Mouse (Mus musculus): ENCODE data around the gene Surf4.

Surf4 gene

DNA sequence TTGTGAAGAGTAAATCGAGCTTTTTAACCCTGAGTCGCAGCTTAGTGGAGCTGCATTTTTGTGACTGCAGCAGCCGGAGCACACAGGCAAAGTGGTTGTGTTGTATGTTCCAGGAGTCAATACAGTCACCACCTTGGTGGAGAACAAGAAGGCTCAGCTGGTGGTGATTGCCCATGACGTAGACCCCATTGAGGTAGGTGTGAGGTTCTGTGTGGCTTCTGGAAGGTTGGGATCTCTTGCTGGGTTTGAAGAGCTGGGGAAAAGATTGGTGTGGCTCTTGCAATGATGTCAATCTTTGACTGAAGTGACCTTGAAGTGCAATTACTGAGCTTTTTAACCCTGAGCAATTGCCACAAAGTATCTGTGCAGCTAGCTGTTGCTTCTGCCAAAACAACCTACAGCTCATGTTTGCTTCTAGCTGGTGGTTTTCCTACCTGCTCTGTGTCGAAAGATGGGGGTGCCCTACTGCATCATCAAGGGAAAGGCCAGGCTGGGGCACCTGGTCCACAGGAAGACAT, 21.4 kb downstream of the Surf4 start:
- ChIA-PET CTCF (no interaction called here), POLR2A (interaction anchor here (0.6 to 5.0 kb wide), 82 partner anchors 8 to 1215 kb away, joined by 3 to 136 read pairs (median 6); partner anchors contain the start of genes Surf6 (in 4 of the 4), Agpat2 (in 2 of the 4), Fam69b (in 1 of the 4) and Qsox2 (in 1 of the 4))

DNA sequence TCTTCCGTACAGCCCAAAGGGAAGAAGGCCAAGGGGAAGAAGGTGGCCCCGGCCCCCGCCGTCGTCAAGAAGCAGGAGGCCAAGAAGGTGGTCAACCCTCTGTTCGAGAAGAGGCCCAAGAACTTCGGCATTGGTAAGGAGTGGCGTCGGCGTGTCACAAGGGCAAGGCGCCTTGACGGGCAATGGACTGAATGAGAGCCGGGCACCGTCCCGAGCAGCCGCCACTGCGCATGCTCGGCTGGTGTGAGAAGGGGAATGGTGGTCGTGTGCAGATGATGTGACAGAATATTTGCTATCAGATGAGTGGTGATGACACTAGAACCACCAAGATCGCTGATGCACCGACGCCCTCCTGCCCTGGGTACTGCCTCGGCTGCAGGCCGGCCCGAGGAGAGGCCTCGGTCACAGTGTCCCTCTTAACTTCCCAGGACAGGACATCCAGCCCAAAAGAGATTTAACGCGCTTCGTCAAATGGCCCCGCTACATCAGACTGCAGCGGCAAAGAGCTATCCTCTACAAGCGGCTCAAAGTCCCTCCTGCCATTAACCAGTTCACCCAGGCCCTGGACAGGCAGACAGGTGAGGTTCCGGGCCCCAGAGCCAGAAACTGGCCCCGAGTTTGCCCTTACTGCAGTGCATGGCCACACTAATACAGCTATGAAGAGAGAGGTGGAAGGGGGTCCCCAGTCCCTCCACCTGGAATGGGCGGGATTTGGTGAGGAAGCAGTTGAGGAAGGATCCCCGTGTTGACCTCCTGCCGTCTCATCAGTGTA, 22.5 kb downstream of the Surf4 start:
- CTCF ChIA-PET = interaction anchor here in 1 of 4 experiments (1.0 kb wide), 1 partner anchor 8 kb away, joined by 4 read pairs; the partner anchor contains the start of gene Surf6
- POLR2A ChIA-PET = interaction anchor here (0.6 to 13.2 kb wide), 67 partner anchors 8 to 1551 kb away, joined by 3 to 251 read pairs (median 6); partner anchors contain the start of genes Surf6 (in 4 of the 4), Agpat2 (in 3 of the 4), Fam69b (in 1 of the 4) and Qsox2 (in 1 of the 4)

DNA sequence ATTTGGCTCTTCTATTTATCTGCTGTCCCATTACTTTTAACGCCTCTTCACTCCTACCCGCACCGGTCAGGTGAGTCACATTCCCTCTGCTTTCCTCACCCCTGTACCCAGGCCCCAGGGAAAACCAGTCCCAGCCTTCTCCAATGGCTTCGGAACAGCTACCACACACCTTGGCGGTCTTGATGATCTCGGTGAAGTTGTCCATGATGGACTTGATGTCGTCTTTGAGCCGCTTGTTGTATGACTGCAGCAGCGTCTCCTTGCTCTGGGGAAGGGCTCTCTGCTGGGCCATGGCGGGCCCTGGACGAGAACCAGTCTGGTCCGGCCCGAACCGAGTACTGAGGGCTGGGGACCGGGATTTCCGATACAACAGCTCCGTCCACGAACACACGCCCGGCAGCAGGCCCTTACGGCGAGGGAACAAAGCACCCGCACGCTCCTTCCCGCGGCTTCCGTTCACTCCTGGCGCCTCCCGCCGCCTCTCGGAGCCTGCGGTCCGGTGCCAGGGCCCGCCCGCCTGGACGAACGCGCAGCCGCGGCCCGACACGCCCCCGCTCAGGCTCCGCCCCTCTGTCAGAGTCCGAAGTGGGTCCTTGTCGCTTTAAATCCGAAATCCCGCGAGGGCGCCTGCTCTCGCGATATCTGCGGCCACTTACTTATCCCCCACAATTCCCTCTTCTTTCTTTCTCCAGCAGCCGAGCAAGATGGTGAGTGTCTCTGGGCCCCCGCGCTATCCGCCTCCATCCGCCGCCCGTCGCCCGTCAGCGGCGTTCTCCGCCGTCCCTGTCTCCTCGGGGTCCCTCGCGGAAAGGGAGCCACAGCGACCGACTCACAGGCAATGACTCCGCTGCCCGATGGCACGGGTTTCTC, 23.4 kb downstream of the Surf4 start, which contains the start of the genes Med22 and Rpl7a:
Gene Med22 (minus strand): TSS at position 554 of the 870 bp plus-strand sequence.
Gene Rpl7a (plus strand): TSS at position 641 of the 870 bp plus-strand sequence.
- POLR2A ChIA-PET = interaction anchor here (0.5 to 13.2 kb wide), 24 partner anchors 8 to 818 kb away, joined by 3 to 251 read pairs (median 4); partner anchors contain the start of genes Agpat2 (in 1 of the 4), Surf1 (in 1 of the 4), Surf2 (in 1 of the 4) and Surf4 (in 1 of the 4)
- CTCF ChIA-PET = interaction anchor here in 1 of 4 experiments (0.7 kb wide), 1 partner anchor 11 kb away, joined by 3 read pairs; no protein-coding TSS in a partner anchor

DNA sequence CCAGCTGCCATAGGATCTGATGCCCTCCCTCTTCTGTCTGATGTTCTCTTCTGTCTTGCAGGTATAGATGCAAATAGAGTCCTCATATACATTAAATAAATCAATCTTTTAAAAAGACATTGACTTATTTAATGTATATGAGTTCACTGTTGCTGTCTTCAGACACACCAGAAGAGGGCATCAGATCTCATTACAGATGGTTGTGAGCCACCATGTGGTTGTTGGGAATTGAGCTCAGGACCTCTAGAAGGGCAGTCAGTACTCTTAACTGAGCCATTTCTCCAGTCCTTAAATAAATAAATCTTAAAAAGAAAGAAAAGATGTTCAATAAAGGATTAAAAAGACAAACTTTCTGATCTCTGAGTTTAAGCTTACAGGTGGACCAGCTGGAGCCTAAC, 24.3 kb downstream of the Surf4 start:
- CTCF ChIA-PET = interaction anchor here in 1 of 4 experiments (0.7 kb wide), 1 partner anchor 12 kb away, joined by 3 read pairs; no protein-coding TSS in a partner anchor
- POLR2A ChIA-PET = interaction anchor here in 3 of 4 experiments (0.6 to 13.2 kb wide), 19 partner anchors 9 to 790 kb away, joined by 3 to 251 read pairs (median 4); partner anchors contain the start of genes Agpat2 (in 1 of the 3), Surf1 (in 1 of the 3), Surf2 (in 1 of the 3) and Surf4 (in 1 of the 3)

DNA sequence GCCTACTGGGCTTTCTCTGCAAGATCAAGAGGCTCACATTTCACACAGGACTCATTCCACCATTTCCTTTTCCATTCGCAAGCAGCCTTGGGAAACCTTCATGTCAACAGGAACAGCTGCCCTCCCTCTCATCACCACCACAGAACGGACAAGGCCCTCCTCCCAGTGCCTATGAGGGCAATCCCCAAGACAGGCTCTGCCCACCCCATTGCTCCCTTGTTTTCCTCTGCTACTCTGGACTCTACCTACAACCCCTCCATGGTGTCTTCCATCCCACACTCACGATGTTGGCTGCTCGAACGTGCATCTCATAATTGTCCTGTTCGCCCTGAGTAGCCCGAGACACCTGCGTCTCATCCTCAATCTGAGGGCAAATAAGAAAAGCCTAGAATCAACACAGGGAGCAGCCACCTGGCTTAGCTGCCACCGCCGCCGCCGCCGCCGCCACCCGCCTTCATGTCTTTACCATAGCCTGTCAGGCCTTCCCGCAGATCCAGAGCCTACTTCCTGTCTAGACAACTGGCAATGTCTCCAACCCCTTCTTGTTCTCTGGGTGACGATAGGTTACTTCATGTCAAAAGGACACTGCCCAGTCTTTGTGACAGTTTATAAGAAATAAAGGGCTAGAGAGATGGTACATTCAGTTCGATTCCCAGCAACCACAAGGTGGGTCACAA, 24.9 kb downstream of the Surf4 start:
- POLR2A ChIA-PET = interaction anchor here in 3 of 4 experiments (0.6 to 13.2 kb wide), 15 partner anchors 8 to 1168 kb away, joined by 3 to 251 read pairs (median 5); partner anchors contain the start of genes Agpat2 (in 1 of the 3), Surf1 (in 1 of the 3), Surf2 (in 1 of the 3) and Surf4 (in 1 of the 3)
- CTCF ChIA-PET = interaction anchor here in 2 of 4 experiments (1.3 to 1.6 kb wide), 2 partner anchors 8 to 16 kb away, joined by 3 to 6 read pairs; partner anchors contain the start of genes Surf1 (in 1 of the 2) and Surf2 (in 1 of the 2)

DNA sequence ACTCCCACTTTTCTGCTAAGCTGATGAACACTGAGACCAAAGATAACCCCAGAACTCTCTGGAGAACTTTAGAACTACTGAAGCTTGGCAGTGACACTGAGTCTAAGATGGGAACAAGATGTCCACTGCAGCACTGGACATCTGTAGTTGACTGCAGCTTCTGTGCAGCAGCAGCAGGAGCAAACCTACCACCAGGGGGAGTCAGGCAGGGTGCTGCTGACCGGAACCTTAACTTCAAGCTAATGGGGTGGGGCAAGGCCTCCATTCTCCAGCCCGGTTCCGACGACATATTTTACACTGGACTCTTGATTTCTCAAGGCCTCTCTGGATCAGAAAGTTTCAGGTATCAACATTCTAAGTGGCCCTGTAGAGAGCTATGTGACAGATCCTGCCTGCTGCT, 26.6 kb downstream of the Surf4 start:
- POLR2A ChIA-PET = interaction anchor here in 3 of 4 experiments (0.5 to 13.2 kb wide), 22 partner anchors 10 to 535 kb away, joined by 3 to 251 read pairs (median 3); partner anchors contain the start of genes Surf1 (in 2 of the 3), Surf2 (in 2 of the 3), Agpat2 (in 1 of the 3) and Brd3os (in 1 of the 3)
- CTCF ChIA-PET = interaction anchor here (0.6 to 2.0 kb wide), 32 partner anchors 9 to 573 kb away, joined by 3 to 11 read pairs (median 4); partner anchors contain the start of genes Surf1 (in 3 of the 4), Surf2 (in 3 of the 4), Agpat2 (in 2 of the 4) and Slc2a6 (in 1 of the 4)

DNA sequence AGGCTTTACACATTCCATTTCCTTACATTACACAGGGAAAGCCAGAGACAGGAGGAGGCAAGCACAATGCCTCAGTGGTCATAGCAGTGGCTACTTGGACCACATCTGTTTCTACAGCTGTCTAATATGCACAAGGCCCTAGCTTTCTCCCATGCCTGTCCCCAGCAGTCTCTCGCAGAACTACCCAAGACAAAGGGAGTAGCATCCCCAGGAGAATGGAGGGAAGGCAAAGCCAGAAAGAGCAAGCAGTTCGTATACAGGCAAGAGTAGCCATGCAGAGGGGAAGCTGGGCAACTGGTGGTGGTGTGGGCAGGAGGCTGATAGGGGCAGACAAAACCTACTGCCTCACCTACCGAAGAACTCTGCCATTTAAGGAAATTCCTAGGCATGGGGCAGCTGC, 27.3 kb downstream of the Surf4 start:
- CTCF ChIA-PET = interaction anchor here (0.6 to 2.0 kb wide), 20 partner anchors 10 to 405 kb away, joined by 3 to 11 read pairs (median 4); partner anchors contain the start of genes Agpat2 (in 2 of the 4), Surf1 (in 2 of the 4) and Surf2 (in 2 of the 4)
- POLR2A ChIA-PET = interaction anchor here in 3 of 4 experiments (0.9 to 13.2 kb wide), 12 partner anchors 11 to 302 kb away, joined by 3 to 251 read pairs (median 4); partner anchors contain the start of genes Surf1 (in 2 of the 3), Surf2 (in 2 of the 3) and Agpat2 (in 1 of the 3)

DNA sequence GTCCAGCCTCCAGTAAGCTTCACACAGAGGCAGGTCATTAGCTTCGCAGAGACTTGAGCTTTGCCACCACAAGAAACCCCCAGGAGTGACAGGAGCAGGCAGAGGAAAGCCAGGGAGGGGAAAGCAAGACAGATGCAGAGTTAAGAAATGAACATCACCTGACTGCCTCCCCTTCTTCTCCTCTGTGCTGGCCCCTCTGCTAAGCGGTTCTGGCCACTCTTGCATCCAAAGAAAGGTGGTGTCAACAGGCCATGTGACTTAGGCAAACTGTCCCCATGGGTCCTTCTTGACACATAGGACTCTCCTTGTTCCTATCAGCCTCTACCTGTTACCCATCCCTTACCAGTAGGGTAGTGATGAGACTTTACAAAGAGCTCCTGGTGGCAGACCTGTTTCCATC, 27.8 kb downstream of the Surf4 start:
- POLR2A ChIA-PET = interaction anchor here in 2 of 4 experiments (0.6 to 13.2 kb wide), 8 partner anchors 14 to 398 kb away, joined by 3 to 251 read pairs (median 3); partner anchors contain the start of genes Surf1 (in 1 of the 2) and Surf2 (in 1 of the 2)
- CTCF ChIA-PET = interaction anchor here (0.8 to 2.0 kb wide), 6 partner anchors 11 to 223 kb away, joined by 3 to 11 read pairs (median 4); partner anchors contain the start of genes Surf1 (in 2 of the 4) and Surf2 (in 2 of the 4)

DNA sequence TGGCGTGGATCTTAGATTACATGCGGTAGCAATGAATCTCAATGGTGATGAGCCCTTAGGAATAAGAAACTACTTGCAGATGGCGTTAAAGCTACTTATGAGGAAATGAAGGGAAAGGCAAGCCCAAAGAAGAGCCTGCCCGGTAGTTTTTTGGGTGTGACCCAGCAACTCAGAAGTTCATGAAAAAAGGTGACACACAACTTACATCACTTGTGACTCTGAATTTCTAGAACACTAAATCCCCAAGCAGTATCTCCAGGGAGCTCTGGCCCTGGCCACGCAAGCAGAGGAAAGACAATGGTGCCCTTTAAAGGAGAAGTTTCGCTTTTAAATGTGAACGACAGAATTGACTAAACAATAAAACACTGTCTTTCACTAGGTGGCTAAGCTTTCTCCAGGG, 30.4 kb downstream of the Surf4 start:
- POLR2A ChIA-PET = interaction anchor here (0.5 to 13.2 kb wide), 109 partner anchors 9 to 666 kb away, joined by 3 to 251 read pairs (median 4); partner anchors contain the start of genes Surf1 (in 3 of the 4), Surf2 (in 3 of the 4), Abo (in 2 of the 4) and Agpat2 (in 2 of the 4)
- CTCF ChIA-PET = interaction anchor here in 3 of 4 experiments (0.7 to 2.2 kb wide), 15 partner anchors 8 to 494 kb away, joined by 3 to 11 read pairs (median 4); partner anchors contain the start of genes Inpp5e (in 1 of the 3), Surf1 (in 1 of the 3) and Surf2 (in 1 of the 3)

DNA sequence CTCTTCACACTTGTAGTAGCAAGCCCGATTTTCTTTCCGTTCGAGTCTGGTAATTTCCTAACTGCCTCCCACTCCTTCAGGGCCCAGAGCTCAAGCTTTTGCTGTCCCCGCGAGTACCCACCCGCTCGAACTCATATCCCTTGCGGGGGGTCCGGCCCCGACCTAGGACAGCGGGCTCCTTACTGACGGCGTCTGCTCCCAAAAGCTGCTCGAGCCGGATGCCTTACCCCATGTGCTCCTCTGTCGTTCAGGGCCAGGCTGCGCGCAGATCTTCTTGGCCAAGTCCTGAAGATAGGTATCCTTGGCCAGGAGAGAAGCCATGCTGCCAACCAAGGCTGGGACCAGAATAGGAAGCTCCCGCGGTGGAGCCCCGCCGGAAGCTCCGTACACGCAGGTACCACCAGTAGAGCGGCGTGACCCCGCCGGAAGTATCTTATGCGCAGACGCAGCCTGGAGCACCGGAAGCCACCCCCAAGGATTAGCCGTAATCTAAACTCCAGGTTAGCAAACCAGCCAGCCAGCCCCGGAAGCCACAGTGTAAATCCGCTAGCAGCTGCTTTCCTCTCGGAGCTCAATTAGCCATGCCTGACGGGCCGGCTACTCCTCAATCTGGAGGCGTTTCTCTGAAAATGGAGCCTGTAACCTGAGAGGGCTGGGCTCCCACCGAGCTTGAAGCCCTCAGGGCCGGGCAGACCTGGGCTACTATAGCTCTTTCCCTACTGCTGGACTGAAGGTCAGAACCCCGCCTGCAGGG, 31.1 kb downstream of the Surf4 start, which contains the start of gene Surf6:
Gene Surf6 (minus strand): TSS at position 413 of the 754 bp plus-strand sequence.
- ChIA-PET POLR2A (interaction anchor here (0.6 to 13.2 kb wide), 116 partner anchors 9 to 666 kb away, joined by 3 to 251 read pairs (median 4); partner anchors contain the start of genes Sec16a (in 3 of the 4), Surf1 (in 3 of the 4), Surf2 (in 3 of the 4) and Abo (in 2 of the 4)), CTCF (interaction anchor here (0.5 to 2.2 kb wide), 20 partner anchors 9 to 1299 kb away, joined by 3 to 11 read pairs (median 4); partner anchors contain the start of genes Surf1 (in 2 of the 4), Surf2 (in 2 of the 4) and Inpp5e (in 1 of the 4))

DNA sequence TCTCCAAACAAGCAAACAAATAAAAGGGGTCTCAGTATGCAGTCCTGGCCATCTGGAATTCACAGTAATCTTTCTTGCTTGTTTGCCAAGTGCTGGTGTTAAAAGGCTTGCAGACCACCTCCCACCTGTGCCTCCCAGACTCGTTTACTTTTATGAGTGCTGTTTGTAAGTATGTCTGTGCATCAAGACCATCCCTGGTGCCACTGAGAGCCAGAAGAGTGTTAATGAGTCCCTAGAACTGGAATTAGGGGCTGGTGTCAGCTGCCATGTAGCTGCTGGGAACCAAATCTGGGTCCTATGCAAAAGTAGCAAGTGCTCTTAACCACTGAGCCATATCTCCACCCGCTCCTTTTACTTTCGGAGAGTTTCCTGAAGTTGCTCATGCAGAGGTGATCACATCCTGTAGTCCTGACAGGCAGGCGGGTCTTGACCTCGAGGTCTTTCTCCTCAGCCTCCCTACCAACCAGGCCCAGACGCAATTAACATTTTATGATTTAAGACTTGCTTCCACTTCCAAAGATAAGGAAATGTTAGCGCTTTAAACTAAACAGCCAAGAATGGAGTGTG, 31.8 kb downstream of the Surf4 start:
- ChIA-PET CTCF (interaction anchor here in 2 of 4 experiments (0.5 to 2.2 kb wide), 8 partner anchors 9 to 1298 kb away, joined by 3 to 11 read pairs (median 4); partner anchors contain the start of gene Inpp5e (in 1 of the 2)), POLR2A (interaction anchor here (0.6 to 13.2 kb wide), 75 partner anchors 10 to 603 kb away, joined by 3 to 251 read pairs (median 5); partner anchors contain the start of genes Surf1 (in 3 of the 4), Surf2 (in 3 of the 4), Abo (in 2 of the 4) and Agpat2 (in 2 of the 4))

DNA sequence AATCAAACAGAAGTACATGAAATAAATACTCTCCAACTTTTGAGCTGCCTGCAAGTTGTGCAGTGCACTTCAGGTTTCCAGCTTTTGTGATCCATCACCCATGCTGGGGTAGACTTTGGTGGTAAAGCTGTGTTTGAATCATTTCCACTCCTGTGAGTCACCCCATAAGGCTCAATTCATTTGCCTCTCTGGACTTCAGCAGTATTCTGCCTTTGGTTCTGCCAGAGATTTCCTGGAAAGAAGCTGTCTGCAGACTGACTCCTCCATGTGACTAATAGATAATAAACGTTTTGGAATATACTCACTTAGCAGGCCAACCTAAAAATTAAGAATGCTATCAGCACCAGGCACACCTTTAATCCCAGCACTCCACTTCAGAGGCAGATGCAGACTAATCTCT, 33.0 kb downstream of the Surf4 start:
- POLR2A ChIA-PET = interaction anchor here in 3 of 4 experiments (0.9 to 13.2 kb wide), 8 partner anchors 9 to 455 kb away, joined by 3 to 251 read pairs (median 25); partner anchors contain the start of genes Med22 (in 2 of the 3), Rpl7a (in 2 of the 3), Surf1 (in 1 of the 3) and Surf2 (in 1 of the 3)
- CTCF ChIA-PET = no interaction called here

DNA sequence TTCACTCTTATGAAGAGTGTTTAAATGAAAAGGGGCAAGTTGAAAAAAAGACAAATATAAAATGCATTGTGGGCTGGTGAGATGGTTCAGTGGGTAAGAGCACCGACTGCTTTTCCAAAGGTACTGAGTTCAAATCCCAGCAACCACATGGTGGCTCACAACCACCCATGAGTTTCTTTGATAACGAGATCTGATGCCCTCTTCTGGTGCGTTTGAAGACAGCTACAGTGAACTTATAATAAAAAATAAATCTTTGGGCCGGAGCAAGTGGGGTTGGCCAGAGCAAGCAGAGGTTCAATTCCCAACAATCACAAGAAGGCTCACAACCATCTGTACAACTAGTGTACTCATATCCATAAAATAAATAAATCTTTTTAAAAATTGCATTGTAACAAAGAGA, 37.8 kb downstream of the Surf4 start:
- ChIA-PET CTCF (interaction anchor here in 1 of 4 experiments (1.2 to 1.9 kb wide), 2 partner anchors 11 to 48 kb away, joined by 3 to 6 read pairs; no protein-coding TSS in a partner anchor), POLR2A (interaction anchor here in 3 of 4 experiments (0.6 to 4.1 kb wide), 8 partner anchors 9 to 260 kb away, joined by 3 to 25 read pairs (median 4); partner anchors contain the start of genes Med22 (in 1 of the 3) and Rpl7a (in 1 of the 3))

DNA sequence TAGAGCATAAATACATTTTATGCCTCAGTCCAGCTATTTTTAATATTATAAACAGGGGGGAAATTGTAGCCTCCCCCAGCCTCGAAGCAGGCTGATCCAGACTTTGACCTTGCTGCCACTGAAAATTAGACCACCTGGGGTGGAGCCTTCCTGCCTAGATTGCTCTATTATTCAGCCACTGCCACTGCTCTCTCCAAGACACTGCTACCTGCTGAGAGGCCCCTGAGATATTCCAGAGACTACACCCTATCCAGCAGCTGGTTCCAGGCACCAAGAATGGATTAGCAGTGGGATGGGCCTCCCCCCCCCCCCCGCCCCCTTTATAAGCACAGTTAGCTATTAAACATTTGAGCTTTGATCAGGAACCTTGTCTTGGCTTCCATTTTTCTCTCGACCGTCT, 47.6 kb downstream of the Surf4 start:
- ChIA-PET CTCF (interaction anchor here in 2 of 4 experiments (0.6 kb wide), 2 partner anchors 325 to 1786 kb away, joined by 3 to 5 read pairs; no protein-coding TSS in a partner anchor), POLR2A (interaction anchor here (0.6 to 1.8 kb wide), 10 partner anchors 8 to 1001 kb away, joined by 3 to 9 read pairs (median 5); partner anchors contain the start of gene Surf6 (in 3 of the 4))

Data from embryonic stem cell, embryonic (primary cell).